8 mouse cellular contexts compared by ENCODE assay signal in the genomic region with DNA sequence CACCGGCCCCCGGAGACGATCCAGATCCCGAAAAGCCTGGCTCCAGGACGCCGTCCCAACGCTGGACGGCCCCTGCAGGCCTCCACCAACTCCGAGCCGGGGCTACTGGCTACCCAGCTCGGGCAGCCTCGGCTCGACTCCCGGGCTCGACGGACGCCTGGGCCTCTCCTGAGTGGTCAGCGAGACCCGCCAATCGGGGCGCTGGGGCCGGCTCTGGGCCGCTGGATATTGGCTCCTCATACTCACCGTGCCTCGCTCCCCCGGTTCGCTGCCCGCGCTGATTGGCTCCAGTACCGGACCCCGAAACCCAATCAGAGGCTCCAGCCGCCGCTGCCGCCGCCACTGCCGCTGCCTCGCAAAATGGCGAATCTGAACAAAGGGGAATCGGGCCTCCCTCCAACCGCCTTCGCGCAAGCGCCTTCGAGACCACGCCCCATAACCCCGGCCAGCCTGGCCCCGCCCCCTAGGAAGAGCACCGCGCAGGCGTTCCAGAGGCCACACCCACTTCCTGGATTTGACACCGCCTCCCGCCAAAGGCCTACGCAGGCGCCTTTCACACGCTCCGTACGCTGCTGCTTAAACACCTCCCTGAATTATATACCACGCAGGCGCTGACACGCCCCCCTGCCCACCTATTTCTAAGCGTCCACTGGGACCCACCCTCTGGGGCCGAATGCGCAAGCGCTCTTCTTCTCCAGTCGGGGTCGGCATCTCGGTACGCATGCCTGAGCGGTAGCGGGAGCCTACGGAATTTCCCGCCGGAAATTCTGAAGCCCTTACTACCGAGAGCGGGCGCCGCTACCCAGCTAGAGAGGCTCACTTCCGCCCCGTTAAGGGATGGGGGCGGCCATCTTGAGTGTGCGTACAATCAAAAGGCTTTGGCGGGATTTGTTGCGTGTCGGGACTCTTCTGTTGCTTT. TPM values are rescaled to one million over a fixed set of nuclear protein-coding genes. Genes with fewer than 3 reads are reported as not detected.
A peak's percentile ranks its signal among the peaks of the same experiment; 100 is the strongest.
DNase-seq lines count a peak whose midpoint lies in the region; ATAC-seq lines count a peak whose summit lies in the region.

A gene (minus strand): TSS at position 527 of the 919 bp plus-strand sequence.
A gene (plus strand): TSS at position 635 of the 919 bp plus-strand sequence.

- no peaks in the 10 kb centered on the region for H3K9me3 ChIP-seq in lung, embryonic 16.5 days (ENCODE audit: control insufficient read depth, low read length)

- peak; percentile 82 to 85 for ATAC-seq in hematopoietic stem cell, adult 5-6 weeks (replicated peaks in 1 of 2; ENCODE audit: insufficient read depth in 1 of 2, low FRiP score in 2 of 2, low TSS enrichment in 1 of 2, low read depth in 1 of 2, poor library complexity in 2 of 2, severe bottlenecking in 2 of 2)
- peak; percentile 97 for ATAC-seq in lung, embryonic 16.5 days (ENCODE audit: low read depth)

- peak within 1 kb of the TSS; percentile 82 for H3K4me2 ChIP-seq in lung, embryonic 16.5 days (ENCODE audit: low read depth, low read length)

- peaks cover 11% of the 10 kb centered on the region for H3K36me3 ChIP-seq in lung, embryonic 16.5 days (ENCODE audit: control insufficient read depth, insufficient read depth, low read length)

- H3K4me1 ChIP-seq in lung, embryonic 16.5 days (replicated peaks; ENCODE audit: control insufficient read depth, insufficient read depth, low read length): peaks cover 27% of the 10 kb centered on the region

- peak within 1 kb of the TSS; percentile 100 for H3K9ac ChIP-seq in lung, embryonic 16.5 days (ENCODE audit: low read length)

- H3K4me3 ChIP-seq in lung, embryonic 16.5 days (ENCODE audit: low read length): peak within 1 kb of the TSS; percentile 95

- under 1% methylated on average over 83 of the region's 84 CpGs for WGBS in lung, embryonic 16.5 days

- no peaks in the 10 kb centered on the region for H3K27me3 ChIP-seq in lung, embryonic 16.5 days (ENCODE audit: control insufficient read depth, insufficient read depth, low read depth, low read length)

- H3K27ac ChIP-seq in lung, embryonic 16.5 days (ENCODE audit: low read length): peak within 1 kb of the TSS; percentile 100

- DNase-seq in MEL-GATA-1-ER (ENCODE audit: extremely low read depth, low read depth): peak; percentile 97
- peak; percentile 100 for DNase-seq in cerebellum, adult 8-10 months
- DNase-seq in forelimb bud, embryonic 11.5 days (ENCODE audit: low read depth, low spot score): peak; percentile 100
- DNase-seq in layer of hippocampus, adult 9-10 months (ENCODE audit: low spot score): peak; percentile 98
- DNase-seq in ovary, postnatal 10 days (ENCODE audit: low spot score): peak; percentile 100
- peak; percentile 99 to 100 for DNase-seq in thymus, postnatal 10 days (ENCODE audit: low spot score in 2 of 2)

RNA-seq across cellular contexts. Expression of the first gene that starts in this region (rescaled TPM):
- 47.1 and 83.8 TPM in 2 replicates for total RNA-seq in hematopoietic stem cell, adult 5-6 weeks (2017)
- polyA plus RNA-seq in lung, embryonic 16.5 days (2015; fragmentation: Nextera tagmentation; extraction: Ambion mirVana): 18.1 and 19.7 TPM in 2 replicates

RNA-seq across cellular contexts. Expression of the second gene that starts in this region (rescaled TPM):
- 60.4 and 65.4 TPM in 2 replicates for total RNA-seq in hematopoietic stem cell, adult 5-6 weeks (2017)
- 67.8 and 68.4 TPM in 2 replicates for polyA plus RNA-seq in lung, embryonic 16.5 days (2015; fragmentation: Nextera tagmentation; extraction: Ambion mirVana)

Comparison
In these comparisons a context has a peak if more than half of its experiments do, and no peak if none do; other contexts are left out.
1. Peak in every context shown above with its lines: DNase-seq, ATAC-seq, H3K4me3 ChIP-seq and H3K27ac ChIP-seq.